Mouse (Mus musculus): ENCODE measurements around the gene Plb1. TPM values are rescaled to one million over a fixed set of nuclear protein-coding genes. Genes with fewer than 3 reads are reported as not detected.

The Plb1 gene
- polyA plus RNA-seq, 1 experiment from 2014 or later: 1.2 TPM

DNA sequence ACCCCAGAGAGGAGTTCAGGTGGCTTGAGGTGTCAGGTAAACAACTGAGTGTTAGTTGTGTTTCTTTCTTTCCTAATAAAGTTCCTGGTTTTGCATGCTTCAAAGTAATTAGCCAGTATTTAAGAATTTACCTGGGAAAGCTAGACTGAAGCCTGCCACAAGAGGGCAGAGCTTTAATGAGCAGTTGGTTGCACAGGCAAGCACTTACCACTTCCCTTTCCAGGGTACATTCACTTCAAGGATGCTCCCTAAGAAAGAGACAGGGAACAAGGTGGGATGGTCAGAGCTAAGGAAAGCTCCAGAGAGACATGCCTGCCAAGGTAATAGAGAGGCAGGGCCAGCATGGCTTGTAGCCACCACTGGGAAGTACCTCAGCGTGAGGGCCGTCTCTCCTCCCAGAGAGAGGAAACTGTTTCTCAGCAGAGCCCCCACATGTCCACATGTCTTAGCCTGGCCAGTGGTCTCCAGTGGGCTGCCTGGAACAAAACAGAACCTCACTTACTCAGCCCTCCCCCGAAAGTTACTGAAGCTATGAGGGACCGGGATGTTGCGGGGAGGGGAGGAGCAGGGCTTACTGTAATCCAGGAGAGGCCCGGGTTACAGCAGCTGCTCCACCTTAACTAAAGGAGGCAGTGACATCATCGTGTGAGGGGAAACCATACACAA is 89.8 kb downstream of the Plb1 start:
- Histone ChIP-seq H3K4me3 (ENCODE audit: low read depth, low read length) (no peak overlapping the region), H3K9me3 (ENCODE audit: control insufficient read depth, low read length) (no peaks in the 10 kb centered on the region), H3K9ac (ENCODE audit: low read length) (no peak overlapping the region), H3K4me2 (ENCODE audit: low read length) (no peak overlapping the region), H3K36me3 (ENCODE audit: control insufficient read depth, insufficient read depth, low read length) (no peaks in the 10 kb centered on the region), H3K4me1 (replicated peaks; ENCODE audit: control insufficient read depth, insufficient read depth, low read length) (no peaks in the 10 kb centered on the region), H3K27me3 (replicated peaks; ENCODE audit: control insufficient read depth, insufficient read depth, low read length) (no peaks in the 10 kb centered on the region), H3K27ac (ENCODE audit: low read depth) (no peak overlapping the region)
- WGBS: 38% methylated on average over 7 of the region's 7 CpGs
- ATAC-seq (replicated peaks; ENCODE audit: low FRiP score, low TSS enrichment, low read depth) (0 out of 2 replicates have a peak, but pooled peaks have one; percentile 53), DNase-seq (ENCODE audit: low spot score) (peak; percentile 67)

- H3K27ac ChIP-seq (ENCODE audit: low read depth): no peak overlapping the region
- no peaks in the 10 kb centered on the region for H3K27me3 ChIP-seq (replicated peaks; ENCODE audit: control insufficient read depth, insufficient read depth, low read length)
- H3K4me3 ChIP-seq (ENCODE audit: low read depth, low read length): no peak overlapping the region
- H3K9me3 ChIP-seq (ENCODE audit: control insufficient read depth, low read length): no peaks in the 10 kb centered on the region
- no peaks in the 10 kb centered on the region for H3K4me1 ChIP-seq (replicated peaks; ENCODE audit: control insufficient read depth, insufficient read depth, low read length)
- ATAC-seq (replicated peaks; ENCODE audit: low FRiP score, low TSS enrichment, low read depth): no peak
- no peak overlapping the region for H3K9ac ChIP-seq (ENCODE audit: low read length)
- no peak for DNase-seq (ENCODE audit: low spot score)
- H3K4me2 ChIP-seq (ENCODE audit: low read length): no peak overlapping the region
- 85% methylated on average over 7 of the region's 7 CpGs for WGBS
- no peaks in the 10 kb centered on the region for H3K36me3 ChIP-seq (ENCODE audit: control insufficient read depth, insufficient read depth, low read length)
Measured at GRCm38 (mm10) chr5:32328139-32328538, 95.6 kb downstream of the Plb1 start.

GRCm38 (mm10) chr5:32332591-32332990 is 100.1 kb downstream of the Plb1 start:
- Histone ChIP-seq H3K27me3 (replicated peaks; ENCODE audit: control insufficient read depth, insufficient read depth, low read length) (no peaks in the 10 kb centered on the region), H3K36me3 (ENCODE audit: control insufficient read depth, insufficient read depth, low read length) (no peaks in the 10 kb centered on the region), H3K27ac (ENCODE audit: low read depth) (peak overlapping the region; percentile 67; the same call in 1 of the 2 replicates), H3K4me2 (ENCODE audit: low read length) (no peak overlapping the region), H3K9me3 (ENCODE audit: control insufficient read depth, low read length) (no peaks in the 10 kb centered on the region), H3K4me1 (replicated peaks; ENCODE audit: control insufficient read depth, insufficient read depth, low read length) (peaks cover 22% of the 10 kb centered on the region), H3K4me3 (ENCODE audit: low read depth, low read length) (no peak overlapping the region), H3K9ac (ENCODE audit: low read length) (no peak overlapping the region)
- ATAC-seq (replicated peaks; ENCODE audit: low FRiP score, low TSS enrichment, low read depth) (no peak), DNase-seq (ENCODE audit: low spot score) (no peak)
- WGBS: 80% methylated on average over 4 of the region's 4 CpGs

GRCm38 (mm10) chr5:32335172-32335571 is 102.7 kb downstream of the Plb1 start:
- Histone ChIP-seq H3K4me2 (ENCODE audit: low read length) (no peak overlapping the region), H3K4me1 (replicated peaks; ENCODE audit: control insufficient read depth, insufficient read depth, low read length) (peaks cover 22% of the 10 kb centered on the region), H3K4me3 (ENCODE audit: low read depth, low read length) (no peak overlapping the region), H3K27ac (ENCODE audit: low read depth) (peak overlapping the region; percentile 67; the same call in 1 of the 2 replicates), H3K36me3 (ENCODE audit: control insufficient read depth, insufficient read depth, low read length) (no peaks in the 10 kb centered on the region), H3K9ac (ENCODE audit: low read length) (no peak overlapping the region), H3K27me3 (replicated peaks; ENCODE audit: control insufficient read depth, insufficient read depth, low read length) (no peaks in the 10 kb centered on the region), H3K9me3 (ENCODE audit: control insufficient read depth, low read length) (no peaks in the 10 kb centered on the region)
- WGBS: 18% methylated on average over 6 of the region's 6 CpGs
- ATAC-seq (replicated peaks; ENCODE audit: low FRiP score, low TSS enrichment, low read depth) (peak; percentile 68), DNase-seq (ENCODE audit: low spot score) (peak; percentile 61)

DNA sequence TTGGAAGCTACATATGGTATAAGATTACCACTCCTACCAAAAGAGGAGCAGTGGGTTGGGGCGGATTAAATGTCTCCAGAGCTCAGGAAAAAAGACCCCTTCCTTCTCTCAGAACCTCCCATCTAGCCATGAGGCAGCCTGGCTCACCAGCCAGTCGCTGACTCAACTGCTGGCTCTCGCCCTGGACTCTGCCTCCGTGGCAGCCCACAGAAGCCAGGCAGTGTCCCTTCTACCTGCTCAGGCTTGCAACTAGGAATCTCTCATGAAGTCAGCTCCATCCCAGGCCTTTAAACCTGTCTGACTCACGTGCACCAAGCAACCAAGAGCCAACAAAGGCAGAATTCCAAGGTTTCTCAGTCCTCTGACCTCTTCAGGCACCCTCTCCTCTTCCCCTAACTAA is 103.6 kb downstream of the Plb1 start:
- no peak for DNase-seq (ENCODE audit: low spot score)
- 61% methylated on average over 5 of the region's 5 CpGs for WGBS

DNA sequence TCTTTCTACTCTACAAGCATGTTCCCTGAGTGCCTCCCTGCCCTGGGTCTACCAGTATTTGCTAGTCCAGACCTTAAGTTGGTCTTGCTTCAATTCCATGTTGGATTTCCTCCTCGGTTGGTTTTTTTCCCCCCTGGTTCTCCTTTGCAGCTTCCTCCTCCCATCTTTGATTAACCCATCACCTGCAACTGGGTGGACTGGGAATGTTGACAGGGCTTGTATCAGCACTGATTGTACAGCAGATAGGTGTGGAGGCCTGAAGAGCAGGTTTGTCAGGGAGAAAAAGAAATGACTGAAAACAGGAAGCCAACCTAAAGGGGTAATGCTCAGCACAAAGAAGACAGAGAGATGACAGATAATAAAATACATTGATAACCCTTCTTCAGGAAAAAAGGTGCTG is 104.8 kb downstream of the Plb1 start:
- Histone ChIP-seq H3K9ac (ENCODE audit: low read length) (no peak overlapping the region), H3K4me2 (ENCODE audit: low read length) (no peak overlapping the region), H3K27ac (ENCODE audit: low read depth) (no peak overlapping the region), H3K4me3 (ENCODE audit: low read depth, low read length) (no peak overlapping the region), H3K9me3 (ENCODE audit: control insufficient read depth, low read length) (no peaks in the 10 kb centered on the region), H3K36me3 (ENCODE audit: control insufficient read depth, insufficient read depth, low read length) (no peaks in the 10 kb centered on the region), H3K27me3 (replicated peaks; ENCODE audit: control insufficient read depth, insufficient read depth, low read length) (no peaks in the 10 kb centered on the region), H3K4me1 (replicated peaks; ENCODE audit: control insufficient read depth, insufficient read depth, low read length) (peaks cover 22% of the 10 kb centered on the region)
- DNase-seq (ENCODE audit: low spot score) (no peak), ATAC-seq (replicated peaks; ENCODE audit: low FRiP score, low TSS enrichment, low read depth) (no peak)
- WGBS: 52% methylated on average over 1 of the region's 1 CpGs

More for the DNA sequence above, 103.6 kb downstream of the Plb1 start:
- Histone ChIP-seq H3K9ac (ENCODE audit: low read length) (no peak overlapping the region), H3K9me3 (ENCODE audit: control insufficient read depth, low read length) (no peaks in the 10 kb centered on the region), H3K27ac (ENCODE audit: low read depth) (no peak overlapping the region), H3K36me3 (ENCODE audit: control insufficient read depth, insufficient read depth, low read length) (no peaks in the 10 kb centered on the region), H3K4me3 (ENCODE audit: low read depth, low read length) (no peak overlapping the region), H3K4me2 (ENCODE audit: low read length) (no peak overlapping the region), H3K27me3 (replicated peaks; ENCODE audit: control insufficient read depth, insufficient read depth, low read length) (no peaks in the 10 kb centered on the region), H3K4me1 (replicated peaks; ENCODE audit: control insufficient read depth, insufficient read depth, low read length) (peaks cover 22% of the 10 kb centered on the region)
- ATAC-seq (replicated peaks; ENCODE audit: low FRiP score, low TSS enrichment, low read depth): no peak

DNA sequence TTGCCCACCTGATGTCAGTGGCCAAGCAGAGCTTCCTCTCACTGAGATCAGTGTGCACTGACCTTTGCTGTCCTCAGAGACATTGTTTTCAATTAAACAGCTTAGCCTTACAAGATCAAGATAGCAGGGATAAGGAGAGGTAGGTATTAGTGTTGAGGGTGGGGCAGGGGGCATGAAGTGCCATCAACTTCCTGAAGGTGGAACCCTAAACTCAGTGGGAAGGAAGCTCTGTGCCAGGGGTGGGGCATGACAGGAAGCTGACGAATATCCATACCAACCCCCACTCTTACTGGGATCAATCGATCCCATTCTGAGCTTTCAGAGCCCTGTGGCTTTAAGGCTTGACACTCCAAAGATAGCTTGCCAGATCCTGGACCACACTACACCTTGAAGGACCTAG is 105.8 kb downstream of the Plb1 start:
- Histone ChIP-seq H3K27ac (ENCODE audit: low read depth) (no peak overlapping the region), H3K36me3 (ENCODE audit: control insufficient read depth, insufficient read depth, low read length) (no peaks in the 10 kb centered on the region), H3K27me3 (replicated peaks; ENCODE audit: control insufficient read depth, insufficient read depth, low read length) (no peaks in the 10 kb centered on the region), H3K9me3 (ENCODE audit: control insufficient read depth, low read length) (no peaks in the 10 kb centered on the region), H3K9ac (ENCODE audit: low read length) (no peak overlapping the region), H3K4me2 (ENCODE audit: low read length) (no peak overlapping the region), H3K4me1 (replicated peaks; ENCODE audit: control insufficient read depth, insufficient read depth, low read length) (peaks cover 22% of the 10 kb centered on the region), H3K4me3 (ENCODE audit: low read depth, low read length) (no peak overlapping the region)
- DNase-seq (ENCODE audit: low spot score) (no peak), ATAC-seq (replicated peaks; ENCODE audit: low FRiP score, low TSS enrichment, low read depth) (no peak)
- whole genome bisulfite sequencing: 52% methylated on average over 2 of the region's 2 CpGs

DNA sequence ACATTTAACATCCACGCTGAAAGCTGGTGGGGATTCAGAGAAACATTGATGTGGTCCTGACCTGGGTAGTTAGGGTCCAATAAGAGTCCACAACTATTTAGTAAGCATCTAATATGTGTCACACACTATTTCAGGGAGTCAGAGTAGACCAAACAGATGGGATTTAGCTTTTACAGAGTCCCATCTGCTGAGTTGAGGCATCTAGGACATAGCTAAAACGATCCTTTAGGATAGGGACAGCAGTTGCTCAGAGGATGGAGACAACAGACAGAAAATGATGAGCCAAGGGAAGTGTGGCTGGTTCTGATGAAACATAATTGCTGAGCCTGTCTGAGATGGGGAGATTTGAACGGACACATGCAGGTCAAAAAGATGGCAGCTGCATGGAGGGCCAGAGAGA is 106.3 kb downstream of the Plb1 start:
- Histone ChIP-seq H3K36me3 (ENCODE audit: control insufficient read depth, insufficient read depth, low read length) (no peaks in the 10 kb centered on the region), H3K27me3 (replicated peaks; ENCODE audit: control insufficient read depth, insufficient read depth, low read length) (no peaks in the 10 kb centered on the region), H3K27ac (ENCODE audit: low read depth) (no peak overlapping the region), H3K4me3 (ENCODE audit: low read depth, low read length) (no peak overlapping the region), H3K4me2 (ENCODE audit: low read length) (no peak overlapping the region), H3K9me3 (ENCODE audit: control insufficient read depth, low read length) (no peaks in the 10 kb centered on the region), H3K9ac (ENCODE audit: low read length) (no peak overlapping the region), H3K4me1 (replicated peaks; ENCODE audit: control insufficient read depth, insufficient read depth, low read length) (peaks cover 22% of the 10 kb centered on the region)
- WGBS: 76% methylated on average over 3 of the region's 3 CpGs
- no peak for ATAC-seq (replicated peaks; ENCODE audit: low FRiP score, low TSS enrichment, low read depth)
- no peak for DNase-seq (ENCODE audit: low spot score)

DNA sequence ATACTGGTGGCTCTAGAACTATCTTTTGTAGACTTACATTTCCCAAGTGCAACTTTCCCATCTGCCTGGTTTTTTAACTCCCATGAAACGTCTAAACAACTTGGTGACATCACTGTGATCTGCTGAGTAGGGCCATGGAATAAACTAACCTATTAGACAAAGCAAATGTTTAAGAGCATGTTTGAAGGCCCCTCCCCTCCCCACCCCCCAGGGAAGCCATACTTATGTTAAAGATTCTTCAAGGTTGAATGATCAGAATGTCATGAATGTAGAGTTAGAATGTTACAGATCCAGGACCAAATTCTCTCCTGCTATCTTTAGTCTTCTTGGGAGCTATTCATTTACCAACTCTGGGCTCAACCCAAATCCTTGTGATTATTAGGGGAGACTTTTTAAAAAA is 107.7 kb downstream of the Plb1 start:
- Histone ChIP-seq H3K27me3 (replicated peaks; ENCODE audit: control insufficient read depth, insufficient read depth, low read length) (no peaks in the 10 kb centered on the region), H3K4me3 (ENCODE audit: low read depth, low read length) (no peak overlapping the region), H3K9ac (ENCODE audit: low read length) (no peak overlapping the region), H3K27ac (ENCODE audit: low read depth) (no peak overlapping the region), H3K9me3 (ENCODE audit: control insufficient read depth, low read length) (no peaks in the 10 kb centered on the region), H3K4me1 (replicated peaks; ENCODE audit: control insufficient read depth, insufficient read depth, low read length) (peaks cover 13% of the 10 kb centered on the region), H3K4me2 (ENCODE audit: low read length) (no peak overlapping the region), H3K36me3 (ENCODE audit: control insufficient read depth, insufficient read depth, low read length) (no peaks in the 10 kb centered on the region)
- 76% methylated on average over 1 of the region's 1 CpGs for WGBS
- ATAC-seq (replicated peaks; ENCODE audit: low FRiP score, low TSS enrichment, low read depth): no peak
- DNase-seq (ENCODE audit: low spot score): no peak

Data from intestine, embryonic 14.5 days (tissue).